Comparison of ENCODE assay signal across 21 mouse cellular contexts in the genomic region with DNA sequence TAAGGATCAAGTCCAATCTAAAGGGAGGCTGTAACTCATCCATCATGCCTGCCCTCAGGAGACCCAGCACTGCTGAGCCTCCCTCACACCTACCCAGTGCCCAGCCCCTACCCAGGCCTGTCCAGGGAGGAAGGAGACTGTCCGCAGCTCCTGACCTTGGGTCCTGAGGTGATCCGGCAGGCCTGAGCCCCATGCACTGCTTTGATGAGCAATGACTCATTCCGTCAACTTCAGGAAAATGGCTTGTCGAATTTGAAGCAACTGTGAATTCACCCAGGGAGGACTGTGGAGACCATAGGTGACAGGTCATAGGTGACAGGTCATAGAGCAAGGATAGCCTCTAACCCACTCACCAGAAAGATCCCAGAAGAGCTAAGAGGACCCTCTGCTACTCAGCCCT. TPM values are rescaled to one million over a fixed set of nuclear protein-coding genes. Genes with fewer than 3 reads are reported as not detected.
DNase-seq lines count a peak whose midpoint lies in the region; ATAC-seq and TF ChIP-seq lines count a peak whose summit lies in the region.
"Had no signal": no experiment of that assay in that cellular context is flagged by ENCODE, and none has a peak within 500 bp of the region (broad histone marks: within the 10 kb centered on the region; RNA-seq: fewer than 3 reads in every experiment).

No protein-coding gene starts in this region.

- no peak overlapping the region for H3K27ac ChIP-seq in stomach, embryonic 16.5 days (ENCODE audit: low read length)
- no peak overlapping the region for H3K27ac ChIP-seq in stomach, postnatal 0 days (replicated peaks)
- H3K27ac ChIP-seq: forebrain, embryonic 15.5 days; hindbrain, embryonic 13.5 days; hindbrain, postnatal 0 days had no signal

- no peak for TF ChIP-seq CTCF in stomach, postnatal 0 days (IDR thresholded peaks at IDR 0.05; ENCODE audit: low read depth)

- no peak for TF ChIP-seq EP300 in stomach, postnatal 0 days (optimal IDR thresholded peaks at IDR 0.05)

- ATAC-seq in stomach, embryonic 16.5 days (ENCODE audit: insufficient read depth, low FRiP score) = 0 out of 2 replicates have a peak, but pooled peaks have one; percentile 34
- ATAC-seq in stomach, postnatal 0 days (ENCODE audit: low FRiP score, low TSS enrichment) = no peak
- ATAC-seq in cerebellum, adult (ENCODE audit: insufficient number of reproducible peaks, low FRiP score, low TSS enrichment) = no peak
- ATAC-seq: activated CD4-positive, CD25-positive, alpha-beta regulatory T cell, adult 4 months; forebrain, embryonic 15.5 days; hindbrain, postnatal 0 days; Patski had no signal

- intact Hi-C loops in heart, postnatal 14 days (cut with DNase I) = no loop called here

- H3K4me1 ChIP-seq in stomach, embryonic 16.5 days (ENCODE audit: control insufficient read depth, insufficient read depth, low read length) = no peaks in the 10 kb centered on the region
- H3K4me1 ChIP-seq in stomach, postnatal 0 days (replicated peaks; ENCODE audit: control insufficient read depth, insufficient read depth) = no peaks in the 10 kb centered on the region
- H3K4me1 ChIP-seq: forebrain, embryonic 15.5 days; hindbrain, embryonic 13.5 days had no signal

- H3K36me3 ChIP-seq in stomach, embryonic 16.5 days (ENCODE audit: control insufficient read depth, insufficient read depth, low read length) = no peaks in the 10 kb centered on the region
- no peaks in the 10 kb centered on the region for H3K36me3 ChIP-seq in stomach, postnatal 0 days (ENCODE audit: control insufficient read depth, insufficient read depth, low read length)
- H3K36me3 ChIP-seq: forebrain, embryonic 15.5 days; hindbrain, embryonic 13.5 days had no signal

- WGBS in stomach, embryonic 16.5 days = 81% methylated on average over 4 of the region's 4 CpGs
- WGBS in stomach, postnatal 0 days = 58% methylated on average over 4 of the region's 4 CpGs

- no peak overlapping the region for H3K9ac ChIP-seq in stomach, embryonic 16.5 days (ENCODE audit: low read length)
- no peak overlapping the region for H3K9ac ChIP-seq in stomach, postnatal 0 days (ENCODE audit: low read length)
- H3K9ac ChIP-seq: forebrain, embryonic 15.5 days; hindbrain, embryonic 13.5 days had no signal

- no peak overlapping the region for H3K4me2 ChIP-seq in stomach, embryonic 16.5 days (ENCODE audit: low read depth, low read length)
- H3K4me2 ChIP-seq in stomach, postnatal 0 days (replicated peaks; ENCODE audit: low read depth) = no peak overlapping the region
- H3K4me2 ChIP-seq: forebrain, embryonic 15.5 days; hindbrain, embryonic 13.5 days had no signal

- no peaks in the 10 kb centered on the region for H3K27me3 ChIP-seq in stomach, embryonic 16.5 days (ENCODE audit: control insufficient read depth, insufficient read depth, low read length)
- no peaks in the 10 kb centered on the region for H3K27me3 ChIP-seq in stomach, postnatal 0 days (ENCODE audit: control insufficient read depth, insufficient read depth, low read length)
- H3K27me3 ChIP-seq: CH12.LX; forebrain, embryonic 15.5 days; hindbrain, embryonic 13.5 days; Patski had no signal

- no peak overlapping the region for H3K4me3 ChIP-seq in stomach, embryonic 16.5 days (replicated peaks; ENCODE audit: low read length)
- no peak overlapping the region for H3K4me3 ChIP-seq in stomach, postnatal 0 days (ENCODE audit: low read depth, low read length)
- H3K4me3 ChIP-seq: forebrain, embryonic 15.5 days; hindbrain, embryonic 13.5 days had no signal

- no peaks in the 10 kb centered on the region for H3K9me3 ChIP-seq in stomach, embryonic 16.5 days (replicated peaks; ENCODE audit: control insufficient read depth, low read length)
- no peaks in the 10 kb centered on the region for H3K9me3 ChIP-seq in stomach, postnatal 0 days (ENCODE audit: control insufficient read depth, low read length)
- H3K9me3 ChIP-seq: forebrain, embryonic 15.5 days; hindbrain, embryonic 13.5 days had no signal

- peak; percentile 27 for DNase-seq in adrenal gland, adult 2 months
- no peak for DNase-seq in adrenal gland, adult 8-10 months
- peak; percentile 78 for DNase-seq in heart, adult 11 months
- no peak for DNase-seq in heart, postnatal 14 days
- DNase-seq in stomach, postnatal 0 days (ENCODE audit: low spot score) = no peak
- DNase-seq: cerebellum, adult 18-20 months; cerebellum, adult 9-11 months; cerebellum, postnatal 36 days; gastrocnemius, postnatal 36 days; heart, adult 18-20 months; heart, postnatal 10 days; kidney, adult 11 months had no signal

RNA-seq across cellular contexts. Expression of gene Bean1, which starts 26.9 kb away (rescaled TPM):
- 1 to 10 TPM; 4.6 to 7.2 TPM for total RNA-seq in adrenal gland, adult 2 months (2021)
- 12.1 and 17.6 TPM in 2 replicates for polyA plus RNA-seq in adrenal gland, adult 2 months (2012; rRNA removed)
- 10 to 100 TPM in 1 of 4 experiments, 1 to 10 TPM in 3; 3.3 to 10.8 (median 4.8) TPM for total RNA-seq in adrenal gland, adult 8-10 months (2022)
- total RNA-seq in heart, postnatal 14 days (2021) = 1 to 10 TPM; 1.1 to 2.0 TPM
- polyA plus RNA-seq in stomach, embryonic 16.5 days (2015; fragmentation: Nextera tagmentation; extraction: Ambion mirVana) = 1.1 and 1.2 TPM in 2 replicates
- polyA plus RNA-seq in stomach, postnatal 0 days (2015; fragmentation: Nextera tagmentation; extraction: Ambion mirVana) = 0.81 and 0.88 TPM in 2 replicates
- total RNA-seq: CH12.LX; hematopoietic stem cell, adult 5-6 weeks had no signal
- polyA plus RNA-seq: activated CD4-positive, CD25-positive, alpha-beta regulatory T cell, adult 4 months; Patski had no signal

RNA-seq across cellular contexts. Expression of gene Cdh5, which starts 42.0 kb away (rescaled TPM):
- 10 to 100 TPM; 38.7 to 59.7 TPM for total RNA-seq in adrenal gland, adult 2 months (2021)
- 57.1 and 57.2 TPM in 2 replicates for polyA plus RNA-seq in adrenal gland, adult 2 months (2012; rRNA removed)
- total RNA-seq in adrenal gland, adult 8-10 months (2022) = 10 to 100 TPM; 35.5 to 62.6 (median 44.2) TPM
- total RNA-seq in heart, postnatal 14 days (2021) = 100 to 1,000 TPM; 234 to 242 TPM
- 25.1 TPM in 2 replicates for polyA plus RNA-seq in stomach, embryonic 16.5 days (2015; fragmentation: Nextera tagmentation; extraction: Ambion mirVana)
- polyA plus RNA-seq in stomach, postnatal 0 days (2015; fragmentation: Nextera tagmentation; extraction: Ambion mirVana) = 8.2 and 8.7 TPM in 2 replicates
- total RNA-seq: hematopoietic stem cell, adult 5-6 weeks had no signal
- polyA plus RNA-seq: Patski had no signal

Comparison
In these comparisons a context has a peak if more than half of its experiments do, and no peak if none do; other contexts are left out.
1. DNase-seq: peak in adrenal gland, adult 2 months (single experiment) and heart, adult 11 months (single experiment); none in adrenal gland, adult 8-10 months (single experiment), heart, postnatal 14 days (0 of 2) and stomach, postnatal 0 days (single experiment).